Mouse (Mus musculus) retina, adult 2 months (tissue): Measurements from ENCODE around the gene Iqck.

Source experiments
- DNase-seq: peaks from one replicate; pipeline ENCODE4 v3.0.0-alpha.2; 2012; ENCODE audit warnings: low read depth, low spot score

Gene Iqck

GRCm38 (mm10) chr7:118911571-118911970, 56.0 kb downstream of the Iqck start:
- DNase-seq, result no peak

GRCm38 (mm10) chr7:118912049-118912490, 56.5 kb downstream of the Iqck start:
- DNase-seq, result no peak

- no peak for DNase-seq
Observed at GRCm38 (mm10) chr7:118914561-118915165, 59.1 kb downstream of the Iqck start.

- no peak for DNase-seq
Observed at GRCm38 (mm10) chr7:118919261-118920006, 63.9 kb downstream of the Iqck start.

- no peak for DNase-seq
Observed at GRCm38 (mm10) chr7:118922441-118923202, 67.1 kb downstream of the Iqck start.

GRCm38 (mm10) chr7:118925547-118925946, 70.0 kb downstream of the Iqck start:
- no peak for DNase-seq

- no peak for DNase-seq
Observed at GRCm38 (mm10) chr7:118926516-118927260, 71.1 kb downstream of the Iqck start.

- no peak for DNase-seq
Observed at GRCm38 (mm10) chr7:118927279-118927678, 71.7 kb downstream of the Iqck start.

GRCm38 (mm10) chr7:118928316-118928715, 72.8 kb downstream of the Iqck start:
- no peak for DNase-seq

- no peak for DNase-seq
Observed at GRCm38 (mm10) chr7:118928916-118929315, 73.4 kb downstream of the Iqck start.

GRCm38 (mm10) chr7:118929601-118930311, 74.2 kb downstream of the Iqck start:
- no peak for DNase-seq

- no peak for DNase-seq
Observed at GRCm38 (mm10) chr7:118931502-118932395, 76.2 kb downstream of the Iqck start.

- DNase-seq, result no peak
Observed at GRCm38 (mm10) chr7:118935306-118935705, 79.8 kb downstream of the Iqck start.

- DNase-seq, result no peak
Observed at GRCm38 (mm10) chr7:118936844-118937243, 81.3 kb downstream of the Iqck start.

- no peak for DNase-seq
Observed at GRCm38 (mm10) chr7:118937469-118938387, 82.2 kb downstream of the Iqck start.

GRCm38 (mm10) chr7:118942297-118942696, 86.7 kb downstream of the Iqck start:
- peak; percentile 8 for DNase-seq

- no peak for DNase-seq
Observed at GRCm38 (mm10) chr7:118943170-118943569, 87.6 kb downstream of the Iqck start.

- no peak for DNase-seq
Observed at GRCm38 (mm10) chr7:118944884-118945283, 89.3 kb downstream of the Iqck start.

- no peak for DNase-seq
Observed at GRCm38 (mm10) chr7:118947241-118947640, 91.7 kb downstream of the Iqck start.
